Mouse (Mus musculus): ENCODE data around the gene Wnt7a.

DNA sequence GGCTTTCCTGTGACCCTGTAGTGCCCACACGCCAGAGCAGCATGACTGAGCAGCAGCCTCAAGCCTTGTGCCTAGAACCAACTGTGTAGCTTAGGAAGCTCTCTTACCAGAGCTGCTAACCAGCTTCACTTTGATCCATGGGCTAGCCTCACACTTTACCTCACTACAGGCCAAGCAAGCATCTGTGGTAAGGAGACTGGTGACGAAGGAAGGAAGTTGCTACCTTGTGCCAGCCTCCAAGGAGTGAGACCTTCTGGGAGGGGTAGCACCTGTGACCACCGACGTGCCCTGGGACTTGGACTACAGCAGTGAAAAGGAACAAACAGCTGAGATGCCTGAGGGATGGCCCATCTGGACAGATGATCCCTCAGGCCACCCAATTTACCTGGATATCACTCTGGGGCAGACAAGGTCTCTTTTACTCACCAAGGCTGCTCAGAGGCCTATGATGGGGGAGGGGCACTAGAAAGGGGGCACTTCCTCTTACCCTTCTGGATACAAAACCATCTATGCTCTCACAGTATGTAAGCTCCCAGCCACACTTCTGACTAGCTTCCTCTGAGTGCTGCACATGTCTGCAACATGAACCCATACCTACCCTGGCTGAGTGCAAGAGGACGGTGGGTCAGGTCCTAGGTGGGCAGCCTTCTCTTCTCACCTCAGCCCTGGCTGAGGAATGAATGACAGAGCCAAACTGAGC is 18.5 kb downstream of the Wnt7a start:
- TF ChIP-seq USF1 (IDR thresholded peaks at IDR 0.05; ENCODE audit: low read depth) = no peak
- TF ChIP-seq TCF12 (IDR thresholded peaks at IDR 0.05; ENCODE audit: insufficient read depth, poor library complexity, severe bottlenecking) = no peak
- TF ChIP-seq MAX (IDR thresholded peaks at IDR 0.05; ENCODE audit: low read depth) = no peak
- no peak for TF ChIP-seq POLR2A (IDR thresholded peaks at IDR 0.05; ENCODE audit: insufficient read length, low read depth)
- no peak for TF ChIP-seq POLR2AphosphoS2 (IDR thresholded peaks at IDR 0.05; ENCODE audit: insufficient read length, low read depth)
- no peak for TF ChIP-seq MYOG (IDR thresholded peaks at IDR 0.05; ENCODE audit: control insufficient read depth in 1 of 3, insufficient read depth in 1 of 3, insufficient read length in 2 of 3, low read depth in 2 of 3)
- TF ChIP-seq REST (IDR thresholded peaks at IDR 0.05; ENCODE audit: insufficient read depth, insufficient read length) = no peak
- TF ChIP-seq MYOD1 (IDR thresholded peaks at IDR 0.05; ENCODE audit: control insufficient read depth in 1 of 3, insufficient read length in 2 of 3, low read depth in 2 of 3) = no peak
- no peak for TF ChIP-seq CEBPB (IDR thresholded peaks at IDR 0.05; ENCODE audit: insufficient read depth, poor library complexity, severe bottlenecking)
- TF ChIP-seq E2F4 (IDR thresholded peaks at IDR 0.05; ENCODE audit: insufficient read depth) = no peak
- TF ChIP-seq TCF3 (IDR thresholded peaks at IDR 0.05; ENCODE audit: insufficient read length, low read depth) = no peak
- no peak for TF ChIP-seq SRF (IDR thresholded peaks at IDR 0.05; ENCODE audit: control insufficient read depth, insufficient read length, low read depth)

All from myocyte (in vitro differentiated cells).